Mouse (Mus musculus) urinary bladder, postnatal 4 days (tissue): ENCODE measurements around the gene Fbxo44.

Experiments
- DNase-seq, 2 experiments: peaks; one replicate each; pipeline ENCODE4 v3.0.0; 2021 to 2022; ENCODE audit warnings: low spot score in 2 of 2

The Fbxo44 gene

GRCm38 (mm10) chr4:148165551-148165950 is 5.3 kb upstream of the Fbxo44 start:
- no peak for DNase-seq

GRCm38 (mm10) chr4:148164461-148164860 is 4.2 kb upstream of the Fbxo44 start:
- no peak for DNase-seq

- DNase-seq = peak; percentile 66 to 69
Observed at GRCm38 (mm10) chr4:148164002-148164439, 3.7 kb upstream of the Fbxo44 start.

GRCm38 (mm10) chr4:148159544-148160435 is 492 bp downstream of the Fbxo44 start:
- peak; percentile 82 to 88 for DNase-seq

GRCm38 (mm10) chr4:148158436-148159348 is 1.6 kb downstream of the Fbxo44 start:
- no peak for DNase-seq

- DNase-seq = no peak
Observed at GRCm38 (mm10) chr4:148154982-148155381, 5.3 kb downstream of the Fbxo44 start.

- DNase-seq = no peak
Observed at GRCm38 (mm10) chr4:148154006-148154405, 6.3 kb downstream of the Fbxo44 start.

- no peak for DNase-seq
Observed at GRCm38 (mm10) chr4:148152547-148152946, 7.7 kb downstream of the Fbxo44 start.

GRCm38 (mm10) chr4:148151267-148152168 is 8.8 kb downstream of the Fbxo44 start, which contains the start of gene Fbxo6:
Gene Fbxo6, minus strand, starts transcription at chr4:148152140.
- DNase-seq = peak; percentile 84 to 87

GRCm38 (mm10) chr4:148150953-148151266 is 9.4 kb downstream of the Fbxo44 start:
- DNase-seq = no peak

GRCm38 (mm10) chr4:148150242-148150641 is 10.0 kb downstream of the Fbxo44 start:
- DNase-seq = no peak

- no peak for DNase-seq
Observed at GRCm38 (mm10) chr4:148149540-148149939, 10.7 kb downstream of the Fbxo44 start.

- DNase-seq = no peak
Observed at GRCm38 (mm10) chr4:148147714-148148113, 12.6 kb downstream of the Fbxo44 start.

- no peak for DNase-seq
Observed at GRCm38 (mm10) chr4:148143721-148144120, 16.6 kb downstream of the Fbxo44 start.

- peak; percentile 85 to 90 for DNase-seq
Observed at GRCm38 (mm10) chr4:148140098-148141011, 19.9 kb downstream of the Fbxo44 start.

- DNase-seq = no peak
Observed at GRCm38 (mm10) chr4:148139767-148140097, 20.6 kb downstream of the Fbxo44 start.

GRCm38 (mm10) chr4:148137503-148137902 is 22.8 kb downstream of the Fbxo44 start:
- DNase-seq = no peak

- no peak for DNase-seq
Observed at GRCm38 (mm10) chr4:148134988-148135387, 25.3 kb downstream of the Fbxo44 start.

GRCm38 (mm10) chr4:148131497-148132081 is 28.7 kb downstream of the Fbxo44 start:
- no peak for DNase-seq
